Mouse (Mus musculus) v-Abl transformed pro-B cells (cell line): ENCODE results near the gene Krit1.
"Not testable (repeated sequence)": the region's sequence is repeated elsewhere in the genome, so short reads cannot be mapped to it uniquely, and the experiment has no call there.

Experiments
- in situ Hi-C, 2 experiments: fragments of 400-800 bp; cut with MboI; formaldehyde crosslinking; loops; one replicate each; pipeline ENCODE4 v1.15.1; 2025; ENCODE audit not compliant: unreplicated experiment in 2 of 2

Krit1 gene

DNA sequence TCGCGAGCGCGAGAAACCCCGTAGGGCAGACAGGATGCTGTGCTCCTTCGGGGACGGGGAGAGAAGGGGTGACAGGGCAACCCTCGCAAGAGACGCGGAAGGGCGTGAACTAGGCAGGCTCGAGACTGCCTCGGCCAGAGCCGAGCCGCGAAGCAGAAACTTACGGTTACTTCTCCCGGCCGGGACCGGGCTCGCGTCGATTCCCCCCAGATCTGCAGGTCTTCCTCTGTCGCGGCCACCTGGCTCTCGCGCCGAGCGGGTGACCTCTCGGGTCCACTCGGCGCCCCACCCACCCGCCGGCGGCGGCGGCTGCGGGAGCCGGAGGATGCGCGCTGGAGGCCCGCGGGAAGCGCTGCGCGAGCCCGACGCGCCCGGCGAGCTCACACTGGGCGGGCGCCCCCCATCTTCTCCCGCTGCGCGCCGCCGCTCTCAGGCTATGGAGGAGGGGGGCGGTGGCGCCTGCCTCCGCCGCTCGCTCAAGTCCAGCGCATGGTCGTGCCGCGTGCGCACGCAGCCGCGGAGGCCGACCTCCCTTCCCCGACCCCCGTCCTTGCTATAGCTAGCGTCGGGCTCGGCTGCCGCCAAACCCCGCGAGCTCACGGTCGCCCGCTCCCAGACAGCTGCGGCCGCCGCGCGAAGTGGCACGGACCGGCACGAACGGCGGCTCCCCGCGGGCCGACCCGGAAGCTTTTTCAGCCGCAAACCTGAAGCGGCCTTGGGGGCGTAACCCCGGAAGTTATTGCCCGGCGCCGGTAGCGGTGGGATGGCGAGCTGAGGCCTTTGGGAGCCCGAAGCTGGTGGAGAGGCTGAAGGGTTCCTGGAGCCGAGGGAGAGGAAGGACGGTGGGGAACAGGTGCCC is at the start of gene Krit1, which contains the start of gene Ankib1:
Gene Krit1, plus strand, starts transcription at position 752 of the 859 bp plus-strand sequence.
Gene Ankib1, minus strand, starts transcription at position 493 of the 859 bp plus-strand sequence.
- in situ Hi-C loops, result loop anchor here in 1 of 2 experiments (5.0 kb wide), 1 partner anchor 155 kb away; no protein-coding TSS in a partner anchor

GRCm38 (mm10) chr5:3771512-3771911 is 31.5 kb upstream of the Krit1 start:
- in situ Hi-C loops, result no loop called here

DNA sequence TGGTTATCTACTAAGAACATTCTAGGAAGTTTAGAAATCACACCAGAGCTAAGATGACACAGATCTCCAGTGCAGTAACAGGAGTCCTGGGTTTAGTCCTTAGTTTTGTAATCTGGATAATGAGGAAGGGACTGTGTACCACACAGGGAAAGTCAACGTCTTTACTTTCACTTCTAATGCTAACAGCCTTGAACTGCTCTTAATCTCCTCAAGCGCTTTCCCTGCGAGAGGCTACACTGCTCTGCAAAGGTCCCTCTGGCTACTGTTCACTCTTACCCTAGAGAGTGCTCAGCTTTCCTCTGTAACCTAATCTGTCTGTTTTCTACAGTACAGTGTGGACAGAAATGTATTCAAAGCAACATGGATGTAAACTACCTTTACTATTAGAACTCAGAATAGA is 31.0 kb upstream of the Krit1 start:
- in situ Hi-C loops, result no loop called here

GRCm38 (mm10) chr5:3782670-3783069 is 20.3 kb upstream of the Krit1 start:
- in situ Hi-C loops, result no loop called here

DNA sequence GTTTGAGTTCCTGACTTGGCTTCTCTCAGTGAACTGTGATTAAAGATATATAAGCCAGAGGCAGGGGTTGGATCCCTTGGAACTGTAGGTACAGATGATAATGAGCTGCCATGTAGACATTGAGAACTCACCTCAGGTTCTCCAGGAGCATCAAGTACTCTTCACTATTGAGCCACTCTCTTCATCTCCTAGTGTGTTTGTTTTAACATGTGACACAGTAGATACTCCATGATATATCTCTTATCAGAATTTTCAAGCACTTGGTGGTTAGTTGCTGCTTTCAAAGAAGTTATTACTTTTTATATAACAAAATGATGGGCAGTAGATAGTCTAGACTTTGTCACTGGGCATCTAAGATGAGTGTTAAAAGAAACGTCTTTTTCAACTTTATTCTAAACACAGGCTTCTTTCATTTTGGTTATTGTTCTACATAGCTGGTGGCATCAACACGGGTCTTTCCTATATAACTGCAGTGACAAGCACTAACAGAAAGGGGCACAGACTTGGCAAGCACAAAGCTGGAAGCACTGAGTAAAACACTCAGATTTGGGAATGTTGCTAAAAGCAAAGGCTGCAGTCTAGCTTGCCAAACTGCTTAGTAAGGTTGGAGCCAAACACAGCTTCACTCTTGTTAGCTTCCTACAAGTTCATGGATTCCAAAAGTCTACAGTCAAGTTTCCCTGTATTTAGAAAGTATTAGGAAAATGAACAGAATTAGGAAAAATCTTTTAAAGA is 18.9 kb upstream of the Krit1 start:
- in situ Hi-C loops, result no loop called here

- in situ Hi-C loops, result no loop called here
Measured at GRCm38 (mm10) chr5:3784751-3785496, 18.1 kb upstream of the Krit1 start.

- in situ Hi-C loops, result no loop called here
Measured at GRCm38 (mm10) chr5:3787548-3787947, 15.4 kb upstream of the Krit1 start.

GRCm38 (mm10) chr5:3791048-3791447 is 11.9 kb upstream of the Krit1 start:
- in situ Hi-C loops, result no loop called here

GRCm38 (mm10) chr5:3797101-3797500 is 5.9 kb upstream of the Krit1 start:
- in situ Hi-C loops, result not testable (repeated sequence)

GRCm38 (mm10) chr5:3798656-3799055 is 4.3 kb upstream of the Krit1 start:
- in situ Hi-C loops, result not testable (repeated sequence)

DNA sequence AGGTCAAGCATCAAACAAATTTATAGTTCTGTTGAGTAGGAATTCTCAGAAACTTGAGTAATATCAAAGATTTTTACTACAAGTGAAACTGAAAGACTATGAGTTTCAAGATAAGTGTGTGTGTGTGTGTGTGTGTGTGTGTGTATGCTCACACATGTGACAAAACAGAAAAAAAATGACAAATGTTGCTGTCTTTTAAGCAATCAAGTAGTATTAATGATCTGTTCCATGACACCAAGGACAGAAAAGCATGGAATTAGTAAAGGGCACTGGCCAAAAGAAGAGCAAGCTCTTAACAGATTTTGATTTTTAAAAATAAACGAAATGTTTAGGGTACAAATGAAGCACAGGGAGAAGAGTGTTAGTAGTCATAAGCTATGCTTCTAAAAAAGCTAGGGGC is 2.9 kb upstream of the Krit1 start:
- in situ Hi-C loops, result loop anchor here in 1 of 2 experiments (5.0 kb wide), 1 partner anchor 153 kb away; no protein-coding TSS in a partner anchor

GRCm38 (mm10) chr5:3800881-3801280 is 2.1 kb upstream of the Krit1 start:
- in situ Hi-C loops, result loop anchor here in 1 of 2 experiments (5.0 kb wide), 1 partner anchor 154 kb away; no protein-coding TSS in a partner anchor

DNA sequence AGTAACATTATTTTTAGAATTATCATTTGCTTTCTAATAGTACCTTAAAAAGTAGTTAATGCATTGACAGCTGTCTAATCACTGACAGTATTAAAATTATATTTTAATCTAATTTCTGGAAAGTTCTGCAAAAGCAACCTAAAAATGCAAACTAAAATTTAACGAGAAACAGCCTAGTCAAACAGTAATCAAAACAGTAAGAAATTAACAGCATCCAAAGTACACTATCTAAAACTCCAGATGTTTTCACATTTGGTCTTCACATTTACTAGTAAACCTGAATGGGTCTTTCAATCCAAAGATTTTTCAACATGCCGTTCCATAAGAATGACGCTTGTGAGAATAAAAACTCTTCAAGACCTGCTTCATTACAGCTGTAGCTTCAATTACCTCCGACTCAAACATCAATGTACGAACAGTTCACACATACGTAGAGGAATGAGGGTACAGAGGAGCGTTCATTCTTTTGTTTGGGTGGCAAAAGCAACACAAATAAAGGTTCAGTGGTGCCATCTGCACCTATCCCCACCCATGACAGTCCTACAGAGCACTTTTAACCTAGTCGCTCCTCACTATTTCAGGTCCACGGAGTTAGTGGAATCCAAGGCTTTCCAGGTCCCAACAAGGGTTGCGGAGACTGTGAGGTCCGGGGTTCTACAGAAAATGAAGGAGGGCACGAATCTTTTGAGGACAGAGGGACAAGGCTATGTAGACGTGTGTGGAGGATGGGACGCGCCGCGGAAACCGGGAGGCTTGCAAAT is 1.1 kb upstream of the Krit1 start:
- in situ Hi-C loops, result loop anchor here in 1 of 2 experiments (5.0 kb wide), 1 partner anchor 155 kb away; no protein-coding TSS in a partner anchor

DNA sequence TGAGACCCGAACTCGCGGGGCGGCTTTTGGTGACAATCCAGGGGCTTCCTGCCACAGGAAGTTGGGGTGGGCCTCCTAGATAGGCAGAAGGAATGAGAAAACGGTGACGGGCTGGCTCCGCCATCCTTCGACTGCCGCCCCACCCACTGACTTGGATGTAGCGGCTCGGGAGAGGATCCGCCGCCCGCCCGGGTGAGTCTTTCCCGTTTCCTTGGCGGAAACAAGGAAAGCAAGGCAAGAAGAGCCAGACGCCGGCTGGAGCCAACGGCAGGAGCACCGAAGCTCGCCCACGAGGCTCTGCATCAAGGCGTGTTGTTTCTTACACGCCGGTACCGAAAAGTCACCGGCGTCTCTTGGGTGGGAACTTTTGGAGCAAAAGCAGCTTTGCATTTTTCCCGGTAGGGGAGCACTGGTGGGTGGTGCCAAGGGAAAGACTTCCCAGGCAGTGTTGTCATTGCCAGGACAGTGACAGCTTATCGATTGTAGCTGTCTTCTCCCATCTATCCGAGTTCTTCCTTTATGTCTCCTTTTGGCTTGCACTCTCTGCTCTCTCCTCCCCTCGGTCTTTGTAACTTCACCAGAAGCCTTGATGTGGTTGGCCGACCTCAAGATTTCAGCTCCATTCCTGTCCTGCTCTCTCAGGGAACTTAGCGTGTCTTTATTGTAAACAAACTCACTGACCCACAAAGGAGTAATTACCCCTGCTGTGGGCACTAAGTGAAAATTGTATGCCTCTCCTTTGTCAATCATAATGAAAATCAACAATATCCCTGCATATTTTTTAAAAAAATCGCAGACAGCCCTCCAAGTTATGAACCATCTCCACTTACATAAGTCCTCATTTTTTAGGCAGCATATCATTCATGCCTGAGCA is 545 bp downstream of the Krit1 start:
- in situ Hi-C loops, result loop anchor here in 1 of 2 experiments (5.0 kb wide), 1 partner anchor 156 kb away; no protein-coding TSS in a partner anchor

DNA sequence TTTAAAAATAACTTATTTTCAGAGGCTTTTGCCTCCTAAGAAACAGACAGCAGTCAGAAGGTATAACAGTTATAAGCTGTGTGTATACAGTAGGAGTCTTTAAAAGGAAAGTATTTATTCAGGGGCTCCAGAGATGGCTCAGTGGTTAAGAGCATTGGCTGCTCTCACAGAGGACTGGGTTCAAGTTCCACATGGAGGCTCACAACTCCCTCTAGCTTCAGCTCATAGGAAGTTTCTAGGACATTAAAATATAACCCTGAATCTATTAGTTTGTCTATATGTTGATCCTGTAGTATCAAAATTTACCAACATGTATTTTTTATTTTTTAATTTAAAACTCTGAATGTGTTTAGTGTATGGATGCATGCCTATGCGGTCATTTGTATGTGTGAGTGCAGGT is 5.5 kb downstream of the Krit1 start:
- in situ Hi-C loops, result loop anchor here in 1 of 2 experiments (5.0 kb wide), 1 partner anchor 161 kb away; no protein-coding TSS in a partner anchor

DNA sequence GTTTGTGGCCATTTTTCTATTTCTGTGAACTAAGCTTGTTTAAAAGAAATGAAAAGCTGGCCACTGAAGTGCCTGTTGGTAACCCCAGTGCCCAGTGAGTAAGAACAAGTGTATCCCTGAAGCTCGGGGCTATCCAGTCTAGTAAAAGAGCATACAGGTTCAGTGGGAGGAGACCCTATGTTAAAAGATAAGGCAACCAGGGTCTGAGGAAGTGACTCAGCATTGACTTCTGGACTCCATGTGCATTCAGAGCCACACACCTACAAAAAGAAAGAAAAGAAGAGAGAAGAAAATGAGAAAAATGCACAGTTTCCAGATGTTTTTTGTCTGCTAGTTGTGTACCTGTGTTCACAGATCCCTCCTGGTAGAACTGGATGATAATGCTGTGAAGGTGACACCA is 31.1 kb downstream of the Krit1 start:
- in situ Hi-C loops, result loop anchor here in 1 of 2 experiments (10.0 kb wide), 1 partner anchor 231 kb away; no protein-coding TSS in a partner anchor

DNA sequence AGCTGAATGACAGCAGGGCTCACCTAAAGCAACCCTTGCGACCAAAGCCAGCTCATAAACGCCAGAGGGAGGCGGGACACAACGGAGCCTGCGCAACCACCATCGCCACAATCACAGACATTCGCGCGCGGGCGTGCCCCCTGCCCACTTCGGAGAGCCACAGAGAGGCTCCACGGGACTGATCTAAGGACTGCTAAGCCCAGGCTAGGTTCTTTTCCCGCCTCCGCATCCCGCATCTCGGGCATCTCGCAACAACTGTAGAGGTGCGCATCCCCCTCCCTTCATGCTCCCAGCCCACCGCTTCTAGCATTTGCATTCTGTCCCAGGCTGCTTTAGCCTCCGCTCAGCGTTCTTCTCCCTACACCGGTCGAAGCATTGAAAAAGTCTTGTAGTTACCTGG is 42.0 kb downstream of the Krit1 start, which contains the start of gene Lrrd1:
Gene Lrrd1, plus strand, starts transcription at position 148 of the 400 bp plus-strand sequence.
- in situ Hi-C loops, result no loop called here

DNA sequence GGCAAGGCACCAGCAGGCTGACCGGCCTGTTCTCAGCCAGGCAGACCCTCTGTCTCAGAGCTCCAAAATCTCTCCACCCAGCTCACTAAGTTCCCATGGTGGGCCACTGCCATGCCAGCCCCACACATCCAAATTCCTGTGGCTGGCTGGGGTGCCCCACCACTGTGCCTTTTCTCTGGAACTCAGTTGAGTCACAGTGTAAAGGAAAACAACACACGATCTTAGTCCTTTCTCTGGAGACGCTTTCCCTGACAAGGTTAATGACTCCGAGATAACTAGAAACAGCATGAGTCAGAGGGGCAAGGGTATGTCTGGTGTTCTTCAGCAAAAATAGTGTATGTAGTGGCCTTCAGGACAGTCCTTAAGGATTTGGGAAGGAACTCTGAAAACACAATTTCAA is 67.2 kb downstream of the Krit1 start:
- in situ Hi-C loops, result no loop called here

- in situ Hi-C loops, result no loop called here
Measured at GRCm38 (mm10) chr5:3872348-3872747, 69.4 kb downstream of the Krit1 start.
